Mouse (Mus musculus): ENCODE results near the gene Arrb1. TPM values are rescaled to one million over a fixed set of nuclear protein-coding genes. Genes with fewer than 3 reads are reported as not detected.
A peak's percentile ranks its signal among the peaks of the same experiment; 100 is the strongest.

The Arrb1 gene
- total RNA-seq, 2 experiments from 2014 or later = 59.0 to 96.2 TPM

DNA sequence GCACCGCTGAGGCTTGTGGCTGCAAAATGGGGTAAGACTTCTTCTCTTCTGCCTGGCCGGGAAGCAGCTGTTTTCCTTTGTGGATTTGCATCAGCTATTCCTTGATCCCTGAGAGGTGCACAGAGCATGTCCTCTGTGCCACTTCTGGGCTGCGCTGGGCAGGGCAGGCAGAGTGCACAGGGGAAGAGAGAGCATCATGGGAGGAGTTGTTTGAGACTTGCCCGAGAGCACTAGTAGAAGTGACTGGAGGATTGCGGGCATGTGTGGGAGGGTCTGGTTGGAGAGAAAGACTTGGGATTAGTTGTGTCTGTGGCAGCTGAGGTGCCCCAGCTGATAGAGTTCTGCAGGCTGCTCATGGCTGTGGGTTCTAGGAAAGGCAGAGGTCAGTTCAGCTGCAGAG lies 35.4 kb downstream of the Arrb1 start:
- no peak for ATAC-seq (replicated peaks; ENCODE audit: low FRiP score, low TSS enrichment, poor library complexity, severe bottlenecking)

DNA sequence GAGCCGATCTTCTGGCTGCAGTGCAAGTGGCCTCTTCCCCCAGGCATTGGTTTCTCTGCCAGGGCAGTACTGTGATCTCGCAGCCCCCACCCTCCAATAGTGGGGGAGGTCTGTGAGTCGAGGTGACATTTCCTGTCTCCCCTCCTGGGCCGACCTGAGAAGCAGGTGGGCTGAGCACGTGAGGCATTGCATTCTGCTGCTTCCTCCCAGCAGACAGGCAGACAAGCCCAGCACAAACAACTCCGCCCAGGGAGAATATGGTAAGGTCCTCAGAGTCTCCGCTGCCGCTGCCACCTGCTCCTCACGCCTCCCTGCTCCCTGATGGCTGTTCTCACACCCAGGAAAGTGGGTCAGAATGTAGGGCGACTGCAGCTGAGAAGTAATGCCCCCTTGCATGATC lies 37.7 kb downstream of the Arrb1 start:
- no peak for ATAC-seq (replicated peaks; ENCODE audit: low FRiP score, low TSS enrichment, poor library complexity, severe bottlenecking)

DNA sequence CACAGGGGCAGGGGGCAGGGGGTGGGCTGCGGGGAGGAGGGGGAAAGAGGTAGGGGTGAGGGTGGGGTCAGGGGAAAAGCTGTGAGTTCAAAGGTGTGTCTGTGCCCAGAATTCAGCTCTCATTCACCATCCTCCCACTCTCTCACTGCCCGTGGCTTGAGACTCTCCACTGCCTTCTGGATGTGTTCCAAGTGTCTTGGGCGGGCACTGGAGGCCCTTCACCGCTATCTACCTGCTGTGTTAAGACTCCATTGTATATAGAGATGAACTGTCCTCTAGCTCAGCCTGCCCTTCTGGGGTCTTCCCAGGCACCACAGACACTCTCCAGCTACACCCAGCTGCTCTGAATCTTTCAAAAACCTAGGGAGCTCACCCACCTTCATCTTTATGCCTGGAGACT lies 38.1 kb downstream of the Arrb1 start:
- no peak for ATAC-seq (replicated peaks; ENCODE audit: low FRiP score, low TSS enrichment, poor library complexity, severe bottlenecking)

DNA sequence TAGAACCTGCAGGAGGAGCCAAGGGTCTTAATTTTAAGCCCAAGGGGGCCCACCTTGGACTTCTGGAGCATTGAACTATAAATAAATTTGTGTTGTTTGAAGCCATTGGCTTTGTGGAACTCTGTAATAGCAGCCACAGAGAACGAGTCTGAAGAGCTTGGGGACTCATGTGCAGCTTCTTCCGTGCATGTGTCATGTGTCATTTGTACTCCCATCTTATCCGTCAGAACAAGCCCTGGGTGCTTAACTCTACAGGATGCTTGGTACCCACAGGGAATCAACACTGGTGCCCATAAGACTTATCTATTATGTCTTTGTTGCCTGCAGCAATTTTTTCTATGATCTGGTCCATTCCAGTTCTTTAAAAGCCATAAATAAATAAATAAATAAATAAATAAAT lies 43.0 kb downstream of the Arrb1 start:
- ATAC-seq (replicated peaks; ENCODE audit: low FRiP score, low TSS enrichment, poor library complexity, severe bottlenecking) = no peak

DNA sequence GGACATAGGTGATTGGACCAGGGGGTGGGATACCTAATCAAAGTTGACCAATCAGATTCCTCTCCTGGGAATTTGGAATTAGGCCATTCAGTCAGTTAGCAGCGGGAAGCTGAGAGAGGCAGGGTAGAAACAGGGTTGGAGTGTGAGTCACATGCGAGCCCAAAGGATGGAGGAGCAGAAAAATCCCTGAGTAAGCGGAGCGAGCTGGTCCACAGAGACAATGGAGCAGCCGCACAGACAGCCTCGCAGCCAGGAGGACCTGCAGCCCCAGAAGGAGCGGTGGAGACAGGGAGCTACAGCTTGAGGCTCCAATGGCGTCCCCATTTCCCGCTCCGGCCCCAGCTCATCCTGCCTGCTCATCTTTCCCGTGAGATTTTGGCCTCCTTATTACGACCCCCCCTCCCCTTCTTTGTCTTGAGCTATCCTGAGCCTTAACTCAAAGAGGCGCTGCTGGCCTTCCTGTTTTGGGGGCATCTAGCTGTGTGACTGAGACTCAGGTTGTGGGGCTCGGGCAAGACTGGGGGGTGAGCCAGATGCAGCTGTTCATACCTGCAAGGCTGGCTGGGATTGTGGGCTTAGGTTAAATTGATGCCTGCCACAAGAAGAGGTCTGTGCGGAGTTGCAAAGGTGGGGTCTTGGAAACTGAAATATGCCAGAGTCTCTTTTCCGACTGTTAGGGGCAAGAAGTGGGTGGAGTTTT lies 44.4 kb downstream of the Arrb1 start:
- ATAC-seq (replicated peaks; ENCODE audit: low FRiP score, low TSS enrichment, poor library complexity, severe bottlenecking) = no peak

DNA sequence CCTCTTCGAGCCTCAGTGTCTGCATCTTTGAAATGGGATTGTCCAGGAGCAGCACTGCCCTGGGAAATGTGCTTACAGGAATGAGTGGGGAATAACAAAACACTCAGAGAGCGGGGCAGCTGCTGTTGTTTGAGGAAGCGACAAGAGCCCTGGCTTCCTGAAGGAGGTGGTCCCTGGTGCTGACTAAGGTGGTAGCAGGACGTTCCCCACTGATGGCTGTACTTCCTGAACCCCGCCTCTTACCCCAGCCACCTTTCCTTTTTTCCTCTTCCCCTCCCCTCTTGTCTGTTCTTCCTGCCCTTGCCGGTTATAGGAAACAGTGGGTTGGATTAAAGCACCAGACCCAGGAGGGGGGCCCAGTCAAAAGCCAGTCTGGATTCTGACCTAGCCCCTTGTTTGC lies 45.0 kb downstream of the Arrb1 start:
- ATAC-seq (replicated peaks; ENCODE audit: low FRiP score, low TSS enrichment, poor library complexity, severe bottlenecking) = no peak

DNA sequence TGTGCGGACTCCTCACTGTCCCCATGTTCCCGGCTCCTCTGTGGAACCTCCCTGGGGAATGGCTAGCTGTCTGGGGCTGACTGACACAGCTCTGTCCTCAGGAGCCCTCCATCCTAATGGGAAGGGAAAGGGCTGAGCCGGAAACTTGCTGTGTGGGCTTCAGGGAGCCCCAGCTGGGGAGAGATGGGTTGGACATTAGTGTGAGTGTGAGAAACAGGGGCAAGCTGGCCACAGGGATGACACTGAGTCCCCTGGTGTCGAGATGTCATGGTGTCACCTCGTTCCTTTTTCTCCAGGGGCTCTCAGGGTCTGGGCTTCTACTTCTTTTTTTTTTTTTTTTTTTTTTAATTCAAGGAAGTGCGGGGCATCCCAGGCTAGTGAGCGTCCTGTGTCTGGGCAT lies 47.0 kb downstream of the Arrb1 start:
- no peak for ATAC-seq (replicated peaks; ENCODE audit: low FRiP score, low TSS enrichment, poor library complexity, severe bottlenecking)

DNA sequence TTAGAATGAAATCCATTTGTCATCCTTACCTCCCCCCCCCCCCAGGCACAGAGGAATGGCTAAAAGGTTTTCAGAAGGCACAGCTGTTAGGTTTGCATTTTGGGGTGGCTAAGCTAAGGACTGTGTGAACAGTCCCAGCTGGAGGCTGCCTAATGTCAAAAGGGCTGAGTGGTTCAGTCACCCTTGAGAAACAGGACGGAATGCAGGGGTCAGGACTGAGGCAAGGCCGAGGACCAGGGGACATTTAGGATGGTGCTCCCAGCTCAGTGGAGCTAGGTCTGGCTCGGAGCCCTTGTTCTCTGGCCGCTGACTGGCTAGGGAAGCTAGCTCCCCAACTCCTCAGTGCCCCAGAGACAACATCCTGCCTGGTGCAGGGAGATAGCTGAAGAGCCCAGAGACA lies 47.6 kb downstream of the Arrb1 start:
- ATAC-seq (replicated peaks; ENCODE audit: low FRiP score, low TSS enrichment, poor library complexity, severe bottlenecking) = no peak

DNA sequence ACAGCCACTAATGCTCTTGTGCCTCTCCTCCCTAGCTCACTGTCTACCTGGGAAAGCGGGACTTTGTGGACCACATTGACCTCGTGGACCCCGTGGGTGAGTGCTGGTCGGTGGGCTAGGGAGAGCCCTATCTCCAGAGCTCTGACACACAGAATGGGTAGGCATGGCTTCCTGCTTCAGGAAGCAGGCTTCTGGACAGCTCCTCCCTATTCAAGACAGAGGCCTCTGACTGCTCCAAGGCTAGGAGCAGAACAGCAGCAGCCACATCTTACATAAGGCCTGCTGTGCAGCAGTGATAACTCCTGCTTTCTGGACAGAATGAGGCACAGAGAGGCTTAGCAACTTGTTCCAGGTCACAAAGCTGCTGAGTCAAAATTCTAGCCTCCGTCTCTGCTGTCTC lies 48.4 kb downstream of the Arrb1 start:
- ATAC-seq (replicated peaks; ENCODE audit: low FRiP score, low TSS enrichment, poor library complexity, severe bottlenecking) = no peak

DNA sequence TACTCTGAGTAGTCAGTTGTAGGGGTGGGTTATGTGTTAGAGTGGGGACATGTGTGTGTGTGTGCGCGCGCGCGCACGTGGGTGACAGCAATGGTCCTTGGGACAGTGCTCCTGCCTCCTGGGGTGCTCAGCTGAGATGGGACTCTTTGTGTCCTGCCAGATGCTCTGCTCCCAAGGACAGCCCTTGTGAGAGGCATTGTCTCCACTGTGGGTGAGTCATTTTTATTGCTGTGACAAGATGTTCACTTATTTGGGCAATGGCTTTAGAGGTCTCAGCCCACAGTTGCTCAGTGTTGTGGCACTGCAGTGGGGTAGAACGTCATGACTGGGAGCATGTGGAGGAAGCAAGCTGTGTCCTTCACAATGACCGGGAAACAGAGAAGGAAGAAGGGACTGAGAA lies 50.7 kb downstream of the Arrb1 start:
- no peak for ATAC-seq (replicated peaks; ENCODE audit: low FRiP score, low TSS enrichment, poor library complexity, severe bottlenecking)

DNA sequence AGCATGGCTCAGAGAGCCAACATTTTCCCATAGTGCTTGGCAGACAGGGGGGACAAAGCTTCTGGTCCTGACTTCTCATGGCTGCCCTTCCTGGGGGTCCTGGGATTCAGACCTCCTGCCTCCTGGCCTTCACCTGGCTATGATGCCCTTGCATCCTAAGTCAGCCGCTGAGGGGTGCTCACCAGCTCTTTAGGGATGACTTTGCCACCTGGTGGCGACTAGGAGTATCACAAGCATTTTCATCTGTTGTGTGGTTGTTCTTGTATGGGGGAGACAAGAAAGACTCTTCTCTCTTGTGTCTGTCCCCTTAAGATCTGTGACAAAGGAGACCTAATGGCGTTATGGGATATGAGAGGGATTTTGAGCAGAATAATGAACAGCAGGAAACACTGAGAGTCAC lies 54.8 kb downstream of the Arrb1 start:
- 0 out of 2 replicates have a peak, but pooled peaks have one; percentile 18 for ATAC-seq (replicated peaks; ENCODE audit: low FRiP score, low TSS enrichment, poor library complexity, severe bottlenecking)

DNA sequence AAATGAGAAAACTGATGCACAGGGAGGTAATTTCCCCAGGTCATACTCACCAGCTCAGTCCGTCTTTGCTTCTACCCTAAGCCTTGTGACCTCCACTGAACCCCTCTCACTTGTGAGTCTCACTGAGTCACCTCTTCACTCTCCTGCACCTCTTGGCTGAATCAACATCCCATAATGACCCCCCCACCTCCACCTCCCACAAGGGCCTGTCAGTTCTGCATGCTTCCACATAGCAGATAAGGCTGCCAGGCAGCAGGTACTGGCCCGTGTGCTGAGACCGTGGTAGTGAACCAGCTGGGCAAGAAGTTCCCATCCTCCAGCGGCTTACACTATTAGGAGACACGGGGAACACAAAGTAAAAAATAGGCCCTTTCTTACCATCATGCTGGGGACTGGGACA lies 55.4 kb downstream of the Arrb1 start:
- no peak for ATAC-seq (replicated peaks; ENCODE audit: low FRiP score, low TSS enrichment, poor library complexity, severe bottlenecking)

DNA sequence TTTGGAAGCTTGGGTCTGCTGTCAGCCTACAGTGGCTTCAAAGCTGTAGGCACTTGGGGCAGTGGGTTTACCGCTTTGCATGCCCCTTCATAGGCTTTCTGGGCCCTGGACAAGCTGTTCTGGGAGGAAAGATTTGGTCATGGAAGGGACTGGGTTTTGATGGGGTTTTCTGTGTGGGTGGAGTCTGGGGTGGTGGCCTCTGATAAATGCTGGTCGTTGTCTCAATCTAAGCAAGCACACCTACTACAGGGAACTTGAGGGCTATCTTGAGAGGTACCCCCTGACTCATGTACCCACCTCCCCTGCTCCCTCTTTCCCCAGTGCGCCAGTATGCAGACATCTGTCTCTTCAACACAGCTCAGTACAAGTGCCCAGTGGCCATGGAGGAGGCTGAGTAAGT lies 57.4 kb downstream of the Arrb1 start:
- ATAC-seq (replicated peaks; ENCODE audit: low FRiP score, low TSS enrichment, poor library complexity, severe bottlenecking) = 0 out of 2 replicates have a peak, but pooled peaks have one; percentile 8

DNA sequence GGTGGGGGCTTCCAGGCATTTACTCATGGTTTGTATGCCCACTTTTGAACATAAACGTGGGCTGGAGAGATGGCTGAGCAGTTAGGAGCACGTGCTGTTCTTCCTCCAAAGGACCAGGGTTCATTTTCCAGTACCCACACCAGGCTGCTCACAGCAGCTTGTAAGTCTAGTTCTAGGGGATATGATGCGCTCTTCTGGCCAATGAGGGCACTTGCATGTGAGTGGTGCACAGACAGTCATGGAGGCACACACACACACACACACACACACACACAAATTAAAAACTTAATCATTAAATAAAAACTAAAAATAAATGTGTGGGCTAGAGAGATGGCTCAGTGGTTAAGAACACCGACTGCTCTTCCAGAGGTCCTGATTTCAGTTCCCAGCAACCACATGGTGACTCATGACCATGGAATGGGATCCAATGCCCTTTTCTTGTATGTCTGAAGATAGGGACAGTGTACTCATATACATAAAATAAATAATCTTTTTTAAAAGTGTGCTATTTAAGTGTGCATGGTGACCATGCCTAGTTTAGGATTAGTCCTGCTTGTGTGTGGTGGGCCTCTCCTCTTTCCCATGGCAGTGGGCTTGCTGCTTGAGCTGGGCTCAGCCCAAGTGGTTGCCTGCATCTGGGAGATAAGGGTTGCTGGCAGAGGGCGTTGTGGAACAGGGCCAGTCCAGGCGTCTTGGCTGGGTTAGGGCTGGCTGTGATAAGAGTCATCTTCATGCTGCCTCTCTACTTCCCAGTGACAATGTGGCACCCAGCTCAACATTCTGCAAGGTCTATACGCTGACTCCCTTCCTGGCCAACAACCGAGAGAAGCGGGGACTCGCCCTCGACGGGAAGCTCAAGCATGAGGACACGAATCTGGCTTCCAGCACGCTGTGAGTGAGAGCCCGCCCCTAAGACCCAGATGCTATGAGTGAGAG lies 58.9 kb downstream of the Arrb1 start:
- peak; percentile 80 for ATAC-seq (replicated peaks; ENCODE audit: low FRiP score, low TSS enrichment, poor library complexity, severe bottlenecking)

DNA sequence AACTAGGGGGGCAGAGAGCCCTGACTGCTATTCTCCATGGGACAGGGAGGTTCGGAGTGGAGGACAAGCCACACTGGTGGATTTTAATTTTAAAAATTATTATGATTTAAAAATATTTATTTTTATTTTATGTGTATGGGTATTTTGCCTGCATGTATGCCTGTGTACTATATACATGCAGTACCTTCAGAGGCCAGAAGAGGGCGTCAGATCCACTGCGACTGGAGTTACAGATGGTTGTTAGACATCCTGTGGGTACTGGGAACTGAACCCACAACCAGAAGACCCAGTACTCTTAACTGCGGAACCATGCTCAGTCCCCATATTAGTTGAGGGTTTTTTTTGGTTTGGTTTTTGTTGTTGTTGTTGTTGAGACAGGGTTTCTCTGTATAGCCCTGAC lies 63.5 kb downstream of the Arrb1 start:
- no peak for ATAC-seq (replicated peaks; ENCODE audit: low FRiP score, low TSS enrichment, poor library complexity, severe bottlenecking)

DNA sequence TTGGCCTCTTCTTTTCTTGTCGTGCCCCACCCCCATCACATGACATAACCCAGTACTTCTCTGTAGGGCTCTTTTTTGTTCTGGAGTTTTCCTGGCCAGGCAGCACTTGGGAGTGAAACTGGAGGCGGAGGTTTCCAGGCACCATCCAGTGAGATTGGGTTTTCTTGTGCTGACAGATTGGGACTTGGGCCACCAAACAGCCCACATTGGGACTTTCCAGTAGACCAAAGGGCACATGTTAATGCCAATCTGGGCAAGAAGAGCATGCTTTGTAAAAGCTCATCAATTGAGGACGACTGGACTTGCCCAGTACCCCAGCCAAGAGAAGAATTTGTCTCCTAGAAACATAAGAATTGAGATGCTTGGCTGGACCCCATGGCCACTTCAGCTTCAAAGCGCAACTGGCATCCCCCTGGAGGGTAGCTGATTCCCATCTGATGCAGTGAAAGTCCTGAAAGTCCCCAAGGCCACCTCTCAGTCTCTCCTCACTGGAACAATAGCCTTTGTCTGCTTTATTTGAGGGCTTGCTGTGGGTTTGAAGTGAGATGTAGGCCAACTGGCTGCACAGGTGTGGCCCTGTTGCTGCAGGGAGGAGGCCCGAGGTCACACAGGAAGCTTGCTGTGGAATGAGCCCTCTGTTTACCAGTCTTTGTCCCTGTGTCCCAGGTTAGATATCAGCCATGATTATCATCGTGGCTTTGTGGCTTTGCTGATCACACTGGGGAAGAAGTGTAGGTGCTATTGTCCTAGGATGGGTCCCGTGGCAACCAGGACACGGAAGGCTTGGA lies 68.8 kb downstream of the Arrb1 start:
- ATAC-seq (replicated peaks; ENCODE audit: low FRiP score, low TSS enrichment, poor library complexity, severe bottlenecking) = 0 out of 2 replicates have a peak, but pooled peaks have one; percentile 3

DNA sequence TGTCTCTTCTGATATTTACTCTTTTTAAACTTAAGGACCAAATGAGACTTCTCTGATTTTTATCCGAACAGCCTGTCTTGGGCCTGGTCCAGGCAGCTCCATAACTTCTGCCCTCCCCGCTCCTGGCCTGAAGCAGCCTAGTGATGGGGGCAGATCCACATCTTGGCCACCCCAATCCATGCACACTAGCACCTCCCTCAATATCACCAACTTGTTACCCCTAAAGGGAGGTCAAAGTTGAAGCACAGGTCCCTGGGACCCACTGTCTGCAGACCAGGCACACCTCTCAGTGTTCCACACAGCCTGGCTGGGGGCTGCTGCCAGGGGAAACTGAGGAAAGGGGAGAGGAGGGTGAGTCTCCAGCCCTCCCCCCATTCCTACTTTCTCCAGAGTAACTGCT lies 69.8 kb downstream of the Arrb1 start:
- ATAC-seq (replicated peaks; ENCODE audit: low FRiP score, low TSS enrichment, poor library complexity, severe bottlenecking) = 0 out of 2 replicates have a peak, but pooled peaks have one; percentile 13

DNA sequence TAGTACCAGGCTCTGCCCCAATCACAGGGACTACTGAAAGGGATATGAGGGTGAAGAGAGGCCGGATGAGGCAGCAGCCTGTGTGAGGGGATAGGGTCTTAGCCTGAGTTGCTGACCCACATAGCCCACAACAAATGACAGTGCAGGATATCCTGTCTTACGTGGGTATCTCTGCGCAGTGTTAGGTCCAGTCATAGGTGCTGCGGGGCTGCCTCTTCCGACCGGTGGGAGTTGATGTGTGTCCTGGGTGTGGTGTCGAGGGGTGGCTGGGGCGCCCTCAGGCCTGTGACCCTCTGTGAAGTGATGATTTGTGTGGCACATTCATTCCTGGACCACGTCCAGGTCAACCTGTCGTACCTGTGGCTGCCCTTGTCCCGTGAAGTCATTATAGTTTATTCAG lies 71.0 kb downstream of the Arrb1 start:
- no peak for ATAC-seq (replicated peaks; ENCODE audit: low FRiP score, low TSS enrichment, poor library complexity, severe bottlenecking)

DNA sequence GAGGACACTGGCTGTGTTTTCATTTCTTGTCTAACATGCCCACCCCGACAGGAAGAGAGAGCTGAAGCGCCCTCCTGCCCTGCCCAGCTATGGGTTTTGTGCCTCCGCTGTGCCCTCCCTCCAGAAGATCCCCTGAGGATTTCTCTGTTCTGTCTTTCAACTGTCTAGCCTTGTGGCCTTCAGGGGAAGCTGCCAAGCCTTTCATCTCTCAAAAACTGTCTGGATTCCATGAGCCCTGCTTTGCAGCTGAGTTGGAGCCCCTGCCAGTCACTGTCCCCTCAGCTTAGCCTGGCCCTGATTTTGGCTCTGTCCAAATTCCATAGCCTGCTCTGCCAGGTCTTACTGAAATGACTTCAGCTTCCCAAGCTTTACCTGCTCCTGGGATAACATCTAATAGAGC lies 71.5 kb downstream of the Arrb1 start:
- no peak for ATAC-seq (replicated peaks; ENCODE audit: low FRiP score, low TSS enrichment, poor library complexity, severe bottlenecking)

DNA sequence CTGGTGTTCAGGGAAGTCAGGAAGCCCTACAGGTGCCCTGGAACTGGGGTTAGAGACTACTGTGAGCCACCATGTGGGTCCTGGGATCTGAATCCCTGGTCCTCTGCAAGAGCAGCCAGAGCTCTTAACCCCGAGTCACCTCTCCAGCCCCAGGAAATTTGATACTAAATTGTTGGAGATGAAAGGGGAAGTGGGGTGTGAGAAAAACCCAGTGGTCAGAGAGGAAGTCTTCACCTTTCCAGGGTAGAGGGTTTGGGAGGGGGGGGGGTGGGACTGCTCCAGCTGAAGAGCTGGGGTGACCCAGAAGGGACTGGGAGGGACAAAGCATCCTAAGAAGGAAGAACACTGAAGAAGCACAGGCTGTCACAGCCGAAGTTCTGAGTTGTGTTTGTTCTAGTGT lies 72.4 kb downstream of the Arrb1 start:
- no peak for ATAC-seq (replicated peaks; ENCODE audit: low FRiP score, low TSS enrichment, poor library complexity, severe bottlenecking)
